Mouse (Mus musculus) stomach, embryonic 14.5 days (tissue): ENCODE measurements at regions not wholly inside any gene's neighbourhood (a gene's known extent, or its start where the extent isn't known, plus 50 kb on each side); places are given as distances from the start of the nearest gene placed in this dataset.
A peak's percentile ranks its signal among the peaks of the same experiment; 100 is the strongest.

Source experiments
- ATAC-seq: fragments of 200-750 bp; cut with Nextera tagmentation; 2 replicates; pipeline ENCODE4 v1.8.0; 2017; ENCODE audit warnings: low read depth, moderate TSS enrichment; ENCODE audit not compliant: insufficient number of reproducible peaks, insufficient read depth, low FRiP score
- H3K27ac ChIP-seq: fragments of 300-500 bp; sonication (generic); 2 replicates; pipeline ENCODE4 v1.5.1; 2014; ENCODE audit warnings: mild to moderate bottlenecking, low read length, moderate library complexity, mixed read lengths
- H3K27me3 ChIP-seq: fragments of 300-500 bp; sonication (generic); 2 replicates; pipeline ENCODE4 v1.6.1; 2014; ENCODE audit warnings: low read length, control low read depth, mixed read lengths; ENCODE audit not compliant: control insufficient read depth, insufficient read depth
- H3K36me3 ChIP-seq: fragments of 300-500 bp; sonication (generic); 2 replicates; pipeline ENCODE4 v1.6.1; 2014; ENCODE audit warnings: mild to moderate bottlenecking, control low read depth, low read length, moderate library complexity, mixed read lengths; ENCODE audit not compliant: control insufficient read depth, insufficient read depth
- H3K4me1 ChIP-seq: fragments of 300-500 bp; sonication (generic); 2 replicates; pipeline ENCODE4 v1.6.1; 2014; ENCODE audit warnings: low read length, control low read depth, mixed read lengths; ENCODE audit not compliant: control insufficient read depth, insufficient read depth
- H3K4me2 ChIP-seq: fragments of 300-500 bp; sonication (generic); replicated peaks from 2 replicates; pipeline ENCODE4 v1.6.1; 2014; ENCODE audit warnings: low read depth, low read length, control low read depth
- H3K4me3 ChIP-seq: fragments of 300-500 bp; sonication (generic); 2 replicates; pipeline ENCODE4 v1.5.1; 2014; ENCODE audit warnings: low read depth, low read length, control low read depth
- H3K9ac ChIP-seq: fragments of 300-500 bp; sonication (generic); replicated peaks from 2 replicates; pipeline ENCODE4 v1.6.1; 2014; ENCODE audit warnings: low read depth, mild to moderate bottlenecking, control low read depth, low read length, moderate library complexity, mixed read lengths
- H3K9me3 ChIP-seq: fragments of 300-500 bp; sonication (generic); 2 replicates; pipeline ENCODE4 v1.6.1; 2016; ENCODE audit warnings: low read depth, low read length, control low read depth; ENCODE audit not compliant: control insufficient read depth
- WGBS: fragments of 180-500 bp; shearing (Covaris S2); extraction: QIAGEN DNeasy Blood & Tissue Kit; methylation state at CpG from one replicate; pipeline ENCODE4 v1.1.7; 2014; 5-methylcytosine and 5-hydroxymethylcytosine counted together

- Histone ChIP-seq H3K9ac (no peak overlapping the region), H3K4me2 (no peak overlapping the region), H3K4me1 (no peaks in the 10 kb centered on the region), H3K36me3 (no peaks in the 10 kb centered on the region), H3K4me3 (no peak overlapping the region), H3K27me3 (no peaks in the 10 kb centered on the region), H3K27ac (no peak overlapping the region), H3K9me3 (no peaks in the 10 kb centered on the region)
- no peak for ATAC-seq
- 81% methylated on average over 4 of the region's 4 CpGs for WGBS
These were observed 699.6 kb upstream of the Tenm3 start for GRCm38 (mm10) chr8:49543321-49543720.

- Histone ChIP-seq H3K4me1 (no peaks in the 10 kb centered on the region), H3K27me3 (no peaks in the 10 kb centered on the region), H3K9me3 (no peaks in the 10 kb centered on the region), H3K4me2 (no peak overlapping the region), H3K9ac (no peak overlapping the region), H3K4me3 (no peak overlapping the region), H3K27ac (no peak overlapping the region), H3K36me3 (no peaks in the 10 kb centered on the region)
- 51% methylated on average over 5 of the region's 5 CpGs for WGBS
- no peak for ATAC-seq
These were observed 697.6 kb upstream of the Tenm3 start for GRCm38 (mm10) chr8:49541337-49541736.

DNA sequence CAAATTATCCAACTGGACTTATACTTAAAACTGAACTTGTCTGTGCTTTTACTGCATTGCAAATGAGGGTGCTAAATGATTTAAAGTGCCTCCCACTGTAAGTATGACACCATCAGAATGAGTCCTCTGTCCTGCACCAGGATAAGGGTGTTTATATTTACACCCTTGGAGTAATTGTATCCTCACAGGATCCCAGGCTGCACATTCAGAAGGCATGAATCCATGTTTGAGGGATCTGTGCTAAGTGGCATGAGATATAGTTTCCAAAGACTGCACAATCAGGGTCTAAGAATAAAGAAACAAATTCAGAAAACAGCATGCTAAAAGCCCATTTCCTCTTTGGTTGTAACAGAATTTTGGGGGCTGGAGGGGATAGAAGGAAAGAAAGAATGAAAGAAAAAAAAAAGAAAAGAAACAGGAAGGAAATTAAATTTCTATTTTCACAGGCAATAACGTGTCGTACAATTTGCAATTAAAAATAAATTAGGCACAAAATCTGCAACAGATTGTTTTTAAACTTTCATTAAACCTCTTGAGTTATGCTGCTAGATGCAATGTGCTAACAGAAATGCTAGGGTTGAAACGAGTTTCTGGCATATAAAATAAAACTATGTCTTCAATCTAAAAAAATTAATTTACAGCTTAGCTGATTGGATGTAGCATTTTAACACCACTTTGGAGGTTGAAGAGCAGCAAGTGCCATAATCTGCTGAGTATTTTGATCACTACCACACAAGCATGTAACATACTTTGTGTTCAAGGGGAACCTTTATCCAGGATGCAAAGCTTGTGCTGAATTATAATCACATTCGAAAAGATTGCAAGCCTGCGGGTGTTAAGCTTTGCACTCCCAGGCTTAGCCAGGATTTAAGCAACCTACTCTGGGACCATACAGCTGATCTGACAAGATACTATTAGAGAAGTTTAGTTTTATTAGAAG, 689.9 kb upstream of the Tenm3 start:
- no peaks in the 10 kb centered on the region for H3K27me3 ChIP-seq
- 77% methylated on average over 5 of the region's 5 CpGs for WGBS

GRCm38 (mm10) chr8:49529294-49529693, 685.5 kb upstream of the Tenm3 start:
- H3K4me3 ChIP-seq, result no peak overlapping the region
- no peak overlapping the region for H3K27ac ChIP-seq
- no peaks in the 10 kb centered on the region for H3K27me3 ChIP-seq
- WGBS, result 68% methylated on average over 4 of the region's 4 CpGs
- no peak overlapping the region for H3K9ac ChIP-seq
- ATAC-seq, result no peak
- no peaks in the 10 kb centered on the region for H3K4me1 ChIP-seq
- H3K9me3 ChIP-seq, result no peaks in the 10 kb centered on the region
- no peaks in the 10 kb centered on the region for H3K36me3 ChIP-seq
- no peak overlapping the region for H3K4me2 ChIP-seq

More for the DNA sequence above, 689.9 kb upstream of the Tenm3 start:
- Histone ChIP-seq H3K4me1 (no peaks in the 10 kb centered on the region), H3K36me3 (no peaks in the 10 kb centered on the region), H3K4me3 (no peak overlapping the region), H3K27ac (no peak overlapping the region), H3K9me3 (no peaks in the 10 kb centered on the region), H3K9ac (no peak overlapping the region), H3K4me2 (no peak overlapping the region)
- ATAC-seq, result no peak

DNA sequence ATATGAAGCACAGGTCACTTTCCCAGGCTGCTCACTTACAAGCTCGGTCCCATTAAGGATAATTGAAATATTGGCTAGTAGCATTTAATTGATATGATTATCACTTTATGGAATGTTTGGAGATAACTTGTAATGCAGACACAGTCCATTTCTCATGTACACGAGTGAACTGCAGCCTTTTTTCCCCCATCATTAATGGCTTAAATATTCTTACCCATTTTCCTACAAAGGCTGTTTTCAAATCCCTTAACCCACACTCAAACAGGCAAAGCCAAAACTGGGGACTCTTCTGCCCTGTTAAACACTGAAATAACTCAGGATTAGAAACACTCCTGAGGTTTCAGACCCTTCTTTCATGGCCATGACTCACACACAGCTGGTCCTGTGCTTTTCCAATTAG, 649.2 kb upstream of the Tenm3 start:
- no peak overlapping the region for H3K4me3 ChIP-seq
- ATAC-seq, result no peak
- no peaks in the 10 kb centered on the region for H3K27me3 ChIP-seq
- 65% methylated on average over 2 of the region's 2 CpGs for WGBS
- no peaks in the 10 kb centered on the region for H3K36me3 ChIP-seq
- H3K4me1 ChIP-seq, result no peaks in the 10 kb centered on the region
- H3K9ac ChIP-seq, result no peak overlapping the region
- no peak overlapping the region for H3K4me2 ChIP-seq
- H3K27ac ChIP-seq, result no peak overlapping the region
- no peaks in the 10 kb centered on the region for H3K9me3 ChIP-seq

GRCm38 (mm10) chr8:49485284-49485683, 641.5 kb upstream of the Tenm3 start:
- Histone ChIP-seq H3K27me3 (no peaks in the 10 kb centered on the region), H3K9me3 (no peaks in the 10 kb centered on the region), H3K27ac (no peak overlapping the region), H3K36me3 (no peaks in the 10 kb centered on the region), H3K4me3 (no peak overlapping the region), H3K4me1 (no peaks in the 10 kb centered on the region), H3K4me2 (no peak overlapping the region), H3K9ac (no peak overlapping the region)
- no peak for ATAC-seq
- WGBS, result 88% methylated on average over 4 of the region's 4 CpGs

DNA sequence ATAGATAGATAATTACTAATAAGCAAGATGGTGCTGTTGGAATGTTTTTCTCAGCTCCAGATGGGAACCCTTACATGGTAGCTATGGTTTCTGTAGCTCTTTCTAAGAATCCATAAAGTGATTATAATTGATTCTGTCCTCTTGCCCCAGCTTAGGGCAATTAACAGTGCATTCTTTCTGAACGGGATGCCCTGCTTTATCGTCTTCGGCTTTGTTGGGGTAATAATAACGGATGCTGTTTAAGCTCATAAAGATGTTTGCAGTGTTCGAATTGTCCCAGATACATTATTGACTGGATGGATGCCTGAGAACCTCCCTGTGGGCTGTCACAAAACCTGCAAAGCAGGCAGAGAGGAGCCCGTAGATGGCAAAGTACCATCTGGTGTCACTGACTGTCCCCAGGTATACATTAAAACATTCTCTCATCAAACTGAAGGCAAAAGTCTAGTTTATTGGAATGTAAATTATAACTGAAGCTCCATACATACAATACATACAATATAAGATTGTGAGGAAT, 637.8 kb upstream of the Tenm3 start:
- Histone ChIP-seq H3K4me3 (no peak overlapping the region), H3K9ac (no peak overlapping the region), H3K4me2 (no peak overlapping the region), H3K27ac (no peak overlapping the region), H3K9me3 (no peaks in the 10 kb centered on the region), H3K36me3 (no peaks in the 10 kb centered on the region), H3K4me1 (no peaks in the 10 kb centered on the region), H3K27me3 (no peaks in the 10 kb centered on the region)
- ATAC-seq, result no peak
- WGBS, result 77% methylated on average over 6 of the region's 6 CpGs

DNA sequence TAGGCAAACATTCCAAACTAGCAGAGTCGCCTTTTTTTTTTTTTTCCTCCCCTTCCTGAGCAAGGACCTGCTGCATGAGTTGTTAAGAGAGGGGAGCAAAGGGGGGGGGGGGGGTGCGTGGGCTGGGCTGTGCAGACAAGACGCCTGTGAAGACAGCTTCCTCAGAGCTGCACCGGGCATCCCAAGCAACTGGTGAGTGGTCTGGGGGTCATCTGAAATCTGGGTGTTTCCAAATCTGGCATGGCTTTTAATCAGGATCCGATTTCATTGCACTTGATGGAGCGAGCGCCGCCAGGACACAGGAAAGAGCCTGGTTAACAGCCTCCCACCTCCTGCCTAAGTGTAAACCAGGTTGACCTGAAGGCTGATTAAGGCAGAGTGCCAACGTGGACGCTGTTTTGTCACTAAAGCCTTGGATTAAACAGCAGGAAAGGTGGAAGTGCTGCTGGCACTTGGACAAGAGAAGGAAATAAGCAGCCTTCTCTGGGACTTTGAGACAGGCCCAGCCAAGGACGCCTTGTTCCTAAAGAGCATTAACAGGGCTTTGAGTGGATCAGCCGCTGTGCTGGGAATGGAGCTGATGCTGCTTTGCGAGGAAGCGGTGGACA, 622.3 kb upstream of the Tenm3 start:
- Histone ChIP-seq H3K9ac (no peak overlapping the region), H3K4me3 (no peak overlapping the region), H3K27me3 (no peaks in the 10 kb centered on the region), H3K9me3 (no peaks in the 10 kb centered on the region), H3K27ac (no peak overlapping the region), H3K4me1 (no peaks in the 10 kb centered on the region), H3K4me2 (peak overlapping the region; percentile 11; the same call in 1 of the 2 replicates), H3K36me3 (no peaks in the 10 kb centered on the region)
- ATAC-seq, result 0 out of 2 replicates have a peak, but pooled peaks have one; percentile 33
- 15% methylated on average over 14 of the region's 14 CpGs for WGBS
